Mouse (Mus musculus) urinary bladder, postnatal 25 days (tissue): ENCODE results near the gene Mrto4.
"Not testable (repeated sequence)": the region's sequence is repeated elsewhere in the genome, so short reads cannot be mapped to it uniquely, and the experiment has no call there.

Experiments used
- DNase-seq: peaks from one replicate; pipeline ENCODE4 v3.0.0; 2022; ENCODE audit warnings: low spot score

The Mrto4 gene

GRCm38 (mm10) chr4:139351931-139352711 lies at the start of gene Mrto4, which contains the start of the genes Emc1 and Ubr4:
Gene Mrto4 (minus strand): TSS chr4:139352576.
Gene Emc1 (plus strand): TSS chr4:139352587.
Gene Ubr4 (plus strand): TSS chr4:139352609.
- DNase-seq = peak; percentile 80

DNA sequence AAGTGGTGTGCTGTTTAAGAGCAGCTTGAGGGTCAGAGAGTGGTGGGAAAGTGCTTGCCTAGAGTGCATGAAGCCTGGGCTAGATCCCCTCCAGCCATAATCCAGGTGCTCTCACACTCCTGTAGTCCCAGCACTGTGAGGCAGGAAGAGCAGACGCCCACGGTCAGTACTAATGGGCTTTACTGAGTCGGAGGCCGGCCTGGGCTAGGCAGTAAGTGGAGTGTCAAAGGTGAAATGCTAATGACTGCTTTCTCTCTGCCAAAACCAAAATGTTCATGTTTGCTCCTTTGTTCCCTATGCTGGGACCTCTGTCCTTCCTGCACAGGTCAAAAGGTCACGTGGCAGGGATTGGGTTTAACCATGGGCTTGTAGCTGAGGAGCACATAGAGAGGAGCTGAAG lies 48.1 kb upstream of the Mrto4 start:
- DNase-seq = no peak

- DNase-seq = no peak
Observed at GRCm38 (mm10) chr4:139395431-139395830, 43.1 kb upstream of the Mrto4 start.

DNA sequence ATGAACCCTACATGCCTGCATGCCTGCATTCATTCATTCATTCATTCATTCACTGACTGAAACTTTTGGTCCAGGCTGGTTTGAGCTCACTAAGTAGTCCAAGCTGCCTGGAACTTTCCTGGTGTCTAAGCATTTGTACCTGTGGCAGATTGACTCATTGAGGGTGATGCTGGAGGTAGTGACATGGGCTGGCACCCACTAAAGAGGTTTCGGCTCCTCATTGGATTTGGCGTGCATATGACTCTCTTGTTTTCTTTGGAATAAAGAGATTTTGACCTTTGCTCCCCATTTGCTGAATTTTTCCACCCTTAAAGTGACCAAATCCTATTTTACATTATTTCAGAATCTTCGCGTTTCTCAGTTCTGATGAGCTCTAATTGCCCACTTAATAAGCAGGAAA lies 37.2 kb upstream of the Mrto4 start:
- no peak for DNase-seq

DNA sequence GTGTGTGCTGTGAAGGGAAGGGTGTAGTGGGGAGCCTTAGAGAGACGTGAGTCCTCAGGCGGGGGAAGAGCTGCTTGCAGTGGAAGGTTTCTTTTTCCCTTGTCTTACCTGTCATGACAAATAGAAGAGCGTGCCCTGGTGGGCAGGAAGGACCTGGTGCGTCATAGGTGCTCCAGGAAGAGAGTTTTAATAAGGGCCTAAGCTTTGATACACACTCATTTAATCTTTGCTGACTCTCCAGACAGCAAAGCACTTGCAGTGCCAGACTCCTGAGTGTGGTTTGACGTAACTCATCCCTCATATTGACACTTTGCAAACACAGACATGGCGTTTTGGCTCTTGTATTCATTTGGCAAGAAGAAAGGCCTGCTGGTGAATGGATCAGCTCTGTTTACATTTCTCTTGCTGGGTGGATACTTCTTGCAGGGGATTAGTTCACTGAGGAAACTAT lies 34.5 kb upstream of the Mrto4 start:
- DNase-seq = peak; percentile 13

DNA sequence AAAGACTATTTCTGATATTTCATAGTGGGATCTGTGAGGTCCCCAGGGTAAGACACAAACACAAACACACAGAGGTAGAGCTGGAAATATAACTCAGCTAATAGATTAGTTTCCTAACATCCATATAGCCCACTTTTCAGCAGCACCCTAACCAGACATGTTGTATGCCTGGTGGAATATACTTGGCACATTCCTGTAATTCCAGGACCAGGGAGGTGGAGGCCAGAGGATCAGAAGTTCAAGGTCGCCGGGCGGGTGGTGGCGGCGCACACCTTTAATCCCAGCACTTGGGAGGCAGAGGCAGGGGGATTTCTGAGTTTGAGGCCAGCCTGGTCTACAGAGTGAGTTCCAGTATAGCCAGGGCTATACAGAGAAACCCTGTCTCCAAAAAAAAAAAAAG lies 33.5 kb upstream of the Mrto4 start:
- DNase-seq = not testable (repeated sequence)

GRCm38 (mm10) chr4:139382231-139382630 lies 29.9 kb upstream of the Mrto4 start:
- no peak for DNase-seq

DNA sequence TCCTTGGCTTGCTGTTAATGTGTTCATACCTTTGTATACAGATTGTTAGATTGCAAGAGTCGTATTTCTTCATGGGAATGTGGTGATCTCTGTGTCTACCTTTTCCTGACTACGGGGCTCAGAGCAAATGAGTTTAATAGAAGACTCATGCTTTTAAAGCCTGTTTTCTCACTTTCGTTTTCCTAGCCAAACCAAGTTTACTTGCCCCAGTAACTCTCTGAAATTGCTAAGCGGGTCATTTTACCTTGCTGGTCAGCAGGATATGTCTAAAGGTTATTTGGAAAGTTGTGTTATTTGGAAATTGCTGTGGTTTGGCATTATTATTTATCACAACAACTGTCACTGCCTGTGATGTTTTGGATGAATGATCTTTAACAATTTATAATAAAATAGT lies 29.1 kb upstream of the Mrto4 start:
- DNase-seq = no peak

DNA sequence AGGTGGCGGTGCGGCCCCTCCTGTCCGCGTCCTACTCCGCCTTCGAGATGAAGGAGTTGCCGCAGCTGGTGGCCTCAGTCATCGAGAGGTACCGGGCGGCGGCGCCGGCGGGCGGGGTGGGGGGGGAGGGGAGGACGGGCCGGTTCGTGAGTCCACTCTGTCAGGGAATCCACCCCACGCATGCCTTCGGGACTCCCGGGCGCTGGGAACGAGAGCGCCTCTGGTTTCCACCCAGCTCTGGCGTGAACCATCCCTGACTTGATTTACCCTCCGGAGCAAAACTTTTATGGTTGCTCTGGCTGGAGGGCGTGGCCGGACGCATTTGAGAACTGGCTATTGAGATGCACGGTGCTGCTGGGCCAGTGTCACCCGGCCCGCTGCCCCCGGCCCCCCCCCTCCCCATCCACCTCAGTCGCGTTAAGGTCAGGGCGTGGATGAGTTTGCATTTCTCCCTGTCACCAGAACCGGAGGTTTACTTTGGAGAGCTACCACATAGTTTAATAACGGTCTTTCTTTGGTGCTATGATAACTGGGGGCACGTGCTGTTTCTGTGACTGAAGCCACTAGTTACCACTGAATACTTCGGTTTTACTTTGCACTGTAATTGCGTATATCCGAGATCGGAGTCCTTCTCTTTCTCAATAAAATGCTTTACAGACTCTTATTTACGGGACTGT lies 28.5 kb upstream of the Mrto4 start:
- DNase-seq = no peak

- DNase-seq = peak; percentile 100
Observed at GRCm38 (mm10) chr4:139380207-139380748, 27.9 kb upstream of the Mrto4 start.

DNA sequence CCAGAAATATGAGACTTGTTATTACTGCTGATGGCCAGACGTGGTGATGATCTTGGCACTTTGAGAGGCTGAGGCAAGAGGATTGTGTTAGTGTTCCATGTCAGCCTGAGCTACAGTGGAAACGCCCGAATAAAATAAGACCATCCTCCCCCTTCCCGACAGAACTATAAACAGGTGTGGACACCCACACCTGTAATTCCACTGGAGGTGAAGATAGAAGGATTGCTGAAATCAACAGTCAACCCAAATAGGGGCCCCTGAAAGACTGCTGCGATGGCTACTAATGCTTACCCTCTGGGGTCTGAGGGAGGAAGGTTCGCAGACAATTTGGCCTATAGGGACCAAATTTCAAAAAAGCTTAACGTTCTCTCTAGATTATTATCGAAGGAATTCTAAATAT lies 27.3 kb upstream of the Mrto4 start:
- no peak for DNase-seq

- no peak for DNase-seq
Observed at GRCm38 (mm10) chr4:139373531-139373930, 21.2 kb upstream of the Mrto4 start.

GRCm38 (mm10) chr4:139373130-139373529 lies 20.8 kb upstream of the Mrto4 start:
- no peak for DNase-seq

GRCm38 (mm10) chr4:139368038-139368437 lies 15.7 kb upstream of the Mrto4 start:
- DNase-seq = no peak

DNA sequence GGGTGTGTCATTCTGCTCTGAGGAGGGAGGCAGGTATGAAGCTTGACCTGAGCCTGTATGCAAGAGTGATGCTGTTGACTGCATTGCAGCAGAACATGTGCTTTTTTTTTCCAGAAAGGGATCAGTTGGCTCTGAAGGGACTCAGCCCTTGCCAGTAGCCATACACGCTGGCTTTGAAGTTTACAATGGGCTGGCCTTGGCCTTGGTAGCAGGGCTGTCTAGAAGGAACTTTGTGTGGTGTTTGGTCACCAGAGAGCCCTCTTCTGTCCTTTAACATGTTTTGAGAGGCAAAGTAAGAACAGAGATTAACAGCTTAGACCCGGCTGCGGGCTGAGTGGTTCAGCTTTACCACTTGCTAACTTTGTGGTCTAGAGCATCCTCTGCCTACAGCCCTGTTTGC lies 15.0 kb upstream of the Mrto4 start:
- no peak for DNase-seq

- DNase-seq = no peak
Observed at GRCm38 (mm10) chr4:139360761-139361548, 8.6 kb upstream of the Mrto4 start.

DNA sequence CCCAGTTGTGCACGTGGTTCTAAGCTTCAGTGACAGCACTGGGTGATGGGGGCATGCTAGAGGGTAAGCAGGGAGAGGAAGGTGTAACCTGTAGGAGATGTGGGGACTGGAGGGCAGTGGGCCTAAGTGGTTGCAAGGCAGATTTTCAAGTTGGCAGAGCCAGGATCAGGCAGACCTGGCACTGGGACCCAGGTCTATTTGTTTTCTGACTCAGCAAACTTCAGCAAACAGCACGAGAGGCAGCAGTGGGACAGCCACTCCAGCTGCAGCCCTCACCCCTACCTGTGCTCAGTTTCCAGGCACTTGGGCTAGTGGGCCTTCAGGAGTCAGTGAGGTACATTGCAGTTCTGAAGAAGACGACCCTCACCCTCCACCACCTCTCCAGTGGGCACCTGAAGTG lies 4.8 kb upstream of the Mrto4 start:
- DNase-seq = no peak

- no peak for DNase-seq
Observed at GRCm38 (mm10) chr4:139352832-139353231, 456 bp upstream of the Mrto4 start.

DNA sequence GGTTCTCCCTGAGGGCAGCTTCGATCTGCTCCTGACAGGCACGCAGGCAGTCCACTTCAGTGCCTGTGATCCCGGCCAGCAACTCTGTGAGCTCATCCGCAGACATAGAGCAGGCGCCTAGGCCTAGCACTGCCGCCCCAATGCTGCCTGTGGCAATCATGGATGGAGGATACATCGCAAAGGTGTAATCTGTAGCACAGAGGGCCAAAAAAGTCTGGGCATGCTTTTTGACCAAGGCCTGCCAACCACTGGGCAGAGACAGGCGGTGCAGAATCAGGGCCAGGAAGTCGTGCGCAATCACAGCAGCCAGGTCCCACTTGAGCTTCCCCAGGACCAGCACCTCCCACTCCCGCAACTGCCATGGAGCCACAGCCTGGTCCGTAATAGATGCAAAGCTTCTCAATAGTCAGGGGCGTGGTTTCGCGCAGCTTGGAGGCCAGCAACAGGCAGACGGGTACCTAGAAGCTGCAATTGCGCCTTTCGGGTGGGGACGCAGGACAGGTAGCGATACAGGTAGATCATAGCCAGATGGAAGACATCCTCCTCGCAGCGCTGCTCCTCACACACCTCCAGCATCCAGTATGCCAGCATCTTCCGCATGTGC lies 6.9 kb downstream of the Mrto4 start:
- DNase-seq = no peak

DNA sequence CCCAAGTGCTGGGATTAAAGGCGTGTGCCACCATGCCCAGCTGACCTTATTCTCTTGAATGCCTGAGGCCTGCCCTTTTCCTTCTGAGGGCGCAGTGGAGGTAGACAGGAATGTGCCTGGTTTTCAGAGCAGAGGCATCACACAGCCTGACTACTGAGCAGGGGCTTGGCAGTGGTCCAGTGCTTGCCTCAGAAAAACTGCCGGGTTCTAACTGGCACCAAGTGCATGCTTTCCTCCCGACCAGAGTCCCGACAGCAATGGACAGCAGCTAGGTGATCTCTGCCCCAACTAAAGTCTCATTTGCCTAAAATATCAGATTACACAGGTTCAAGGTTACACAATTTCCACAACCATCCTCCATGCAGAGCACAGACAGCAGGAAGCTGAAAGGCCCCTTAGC lies 8.7 kb downstream of the Mrto4 start:
- DNase-seq = no peak

- DNase-seq = no peak
Observed at GRCm38 (mm10) chr4:139341556-139342233, 10.7 kb downstream of the Mrto4 start.
